Mouse (Mus musculus) kidney, postnatal 10 days (tissue): ENCODE measurements around the gene Palm2.

Experiments
- DNase-seq: peaks from one replicate; pipeline ENCODE4 v3.0.0; 2021; ENCODE audit warnings: mixed read lengths

The Palm2 gene

DNA sequence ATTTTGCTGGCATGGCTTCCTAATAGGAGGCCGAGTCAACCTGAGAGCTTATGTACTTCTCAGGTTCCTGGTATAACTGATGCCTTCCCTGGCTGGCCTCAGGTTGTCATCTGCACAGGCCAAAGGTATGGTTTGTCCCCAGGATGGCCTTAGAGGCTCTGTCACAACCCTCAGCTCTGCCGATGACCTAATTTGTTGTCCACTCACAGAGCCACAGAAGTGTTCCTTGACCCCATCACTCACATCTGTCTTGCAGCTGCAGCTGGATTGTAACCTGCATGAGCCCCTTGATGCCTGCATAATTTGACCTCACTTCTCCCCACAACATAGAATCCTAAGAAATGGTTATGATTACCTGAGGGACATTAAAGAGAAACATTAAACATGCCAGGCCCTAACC, 190.8 kb downstream of the Palm2 start:
- DNase-seq = no peak

DNA sequence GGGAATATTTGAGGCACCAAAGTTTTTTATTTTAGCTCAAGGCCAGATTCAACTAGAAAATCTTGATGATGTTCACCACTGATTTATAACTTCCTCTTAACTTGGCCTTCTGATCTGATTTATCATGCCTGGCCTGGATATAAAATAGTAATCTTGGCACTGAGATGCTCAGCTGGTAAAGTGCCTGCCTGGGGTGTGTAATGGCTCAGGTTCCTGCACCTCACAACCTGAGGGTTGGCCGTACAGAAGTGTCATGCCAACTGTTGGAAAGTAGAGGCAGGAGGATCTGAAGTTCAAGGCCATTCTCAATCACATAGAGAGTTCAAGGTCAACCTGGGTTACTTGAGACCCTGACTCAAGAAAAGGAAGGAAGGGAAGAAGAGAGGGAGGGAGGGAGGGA, 191.3 kb downstream of the Palm2 start:
- no peak for DNase-seq

DNA sequence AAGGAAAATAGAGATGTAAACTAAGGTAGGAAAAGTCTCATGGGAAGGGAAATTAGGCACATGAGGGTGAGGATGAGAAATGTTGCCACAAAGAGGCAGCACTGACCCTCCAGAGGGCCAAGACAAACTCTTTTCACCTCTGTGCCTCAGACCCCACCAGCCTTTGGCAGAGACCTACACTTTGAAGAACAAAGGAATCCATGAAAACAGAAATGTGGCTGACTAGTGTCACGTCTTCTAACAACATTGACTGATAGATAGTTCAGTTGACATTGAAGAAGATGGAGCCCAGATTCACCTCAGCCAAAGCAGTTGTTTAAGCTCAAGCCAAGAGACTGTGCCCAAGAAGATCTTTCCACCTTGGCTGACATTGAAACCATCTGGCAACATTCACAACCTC, 191.7 kb downstream of the Palm2 start:
- DNase-seq = no peak

DNA sequence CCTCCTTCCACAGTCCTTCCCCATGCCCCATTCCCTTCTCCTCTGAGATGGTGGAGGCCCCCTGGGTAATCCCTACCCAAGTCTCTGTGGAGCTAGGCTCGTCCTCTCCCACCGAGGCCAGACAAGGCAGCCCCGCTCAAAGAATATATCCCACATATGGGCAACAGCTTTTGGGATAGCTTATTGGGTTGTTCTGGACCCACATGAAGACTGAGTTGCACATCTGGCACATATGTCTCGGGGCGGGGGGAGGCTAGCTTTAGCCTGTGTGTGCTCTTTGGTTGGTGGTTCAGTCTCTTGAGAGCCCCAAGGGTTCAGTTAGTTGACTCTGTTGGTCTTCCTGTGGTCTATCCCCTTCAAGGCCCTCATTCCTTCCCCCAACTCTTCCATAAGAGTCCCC, 192.9 kb downstream of the Palm2 start:
- no peak for DNase-seq

DNA sequence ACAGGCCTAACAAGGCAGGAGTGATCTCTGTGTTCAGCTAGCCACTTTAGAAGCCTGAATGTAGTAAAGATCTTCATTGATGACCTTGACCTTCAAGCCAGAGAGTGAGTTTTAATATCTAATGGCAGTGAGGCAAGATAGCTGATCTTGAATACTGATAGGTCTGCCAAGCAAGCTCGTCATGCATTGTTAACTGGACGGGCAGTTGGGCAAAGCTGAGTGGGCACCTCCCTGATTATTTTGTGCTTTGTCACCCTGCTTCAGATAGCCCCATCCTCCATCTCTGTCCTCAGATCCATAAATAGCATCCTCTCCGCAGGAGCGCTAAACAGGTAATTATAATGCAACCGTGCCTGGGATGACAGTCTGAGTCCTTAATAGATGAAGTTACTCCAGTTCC, 198.3 kb downstream of the Palm2 start:
- no peak for DNase-seq

DNA sequence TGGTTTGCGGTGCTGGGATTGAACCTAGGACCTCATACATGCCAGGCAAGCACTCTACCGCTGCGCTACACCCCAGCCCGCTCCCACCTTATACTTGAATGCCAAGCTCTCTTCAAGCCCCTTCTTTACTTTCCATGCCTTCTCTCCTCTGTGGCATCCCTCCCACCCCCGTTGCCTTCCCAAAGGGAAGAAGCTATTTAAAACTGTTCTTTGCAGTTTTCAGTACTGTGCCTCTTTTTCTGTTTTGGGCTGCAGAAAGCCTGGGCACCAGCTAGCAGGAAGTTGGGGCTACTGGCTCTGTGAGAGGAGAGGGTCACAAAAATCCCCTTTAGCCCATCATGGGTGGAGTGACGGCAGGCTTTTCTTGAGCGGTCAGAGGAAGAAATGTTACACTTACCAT, 199.0 kb downstream of the Palm2 start:
- DNase-seq = no peak

DNA sequence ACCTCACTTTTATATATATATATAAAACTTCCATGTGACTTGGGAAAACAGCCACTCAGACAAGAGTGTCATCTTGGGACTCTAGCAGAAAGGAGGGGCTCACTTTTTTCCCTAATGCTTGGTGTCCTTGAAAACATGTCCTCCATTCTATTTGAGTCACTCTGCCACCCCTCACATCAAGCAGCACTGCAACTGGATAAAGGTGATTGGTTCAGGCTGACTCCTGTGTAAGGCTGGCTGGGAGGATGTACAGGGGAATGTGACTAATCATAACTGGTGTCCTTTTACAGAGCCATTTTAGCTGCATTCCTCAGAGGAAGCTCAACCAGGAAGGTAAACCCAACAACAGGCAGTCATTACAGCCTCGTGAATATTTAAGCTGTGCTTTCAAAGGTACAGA, 200.9 kb downstream of the Palm2 start:
- DNase-seq = no peak

DNA sequence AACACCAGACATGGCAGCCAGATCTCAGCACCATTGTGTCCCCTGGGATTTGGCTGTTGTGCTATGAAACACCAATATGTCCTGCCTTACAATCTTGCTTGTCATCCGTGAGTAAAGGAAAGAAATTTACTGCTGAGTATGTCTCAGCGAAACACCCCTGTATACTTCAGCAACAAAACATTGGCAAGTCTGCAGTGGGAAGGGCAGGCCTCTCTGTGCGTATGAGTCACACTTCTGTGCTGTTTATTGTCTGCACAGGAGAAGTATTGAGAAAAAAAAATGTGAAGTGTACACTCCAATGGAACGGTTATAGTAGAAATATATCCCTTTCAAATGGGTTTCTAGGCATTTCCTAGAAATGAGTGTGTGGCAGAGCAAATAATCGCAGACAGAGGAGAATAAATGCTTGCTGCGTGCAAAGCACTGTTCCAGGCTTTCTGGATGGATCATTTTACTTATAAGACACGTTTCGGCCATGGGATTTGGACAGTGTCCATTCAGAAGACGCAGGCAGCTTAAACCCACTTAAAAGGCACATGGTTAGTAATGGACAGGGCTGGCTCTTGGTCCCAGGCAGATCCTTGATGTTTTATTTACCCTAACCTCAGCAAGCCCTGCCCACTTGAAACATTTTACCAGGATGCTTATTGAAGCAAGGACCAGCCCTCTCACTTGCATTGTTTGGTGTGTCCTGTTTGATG, 202.9 kb downstream of the Palm2 start:
- DNase-seq = no peak

DNA sequence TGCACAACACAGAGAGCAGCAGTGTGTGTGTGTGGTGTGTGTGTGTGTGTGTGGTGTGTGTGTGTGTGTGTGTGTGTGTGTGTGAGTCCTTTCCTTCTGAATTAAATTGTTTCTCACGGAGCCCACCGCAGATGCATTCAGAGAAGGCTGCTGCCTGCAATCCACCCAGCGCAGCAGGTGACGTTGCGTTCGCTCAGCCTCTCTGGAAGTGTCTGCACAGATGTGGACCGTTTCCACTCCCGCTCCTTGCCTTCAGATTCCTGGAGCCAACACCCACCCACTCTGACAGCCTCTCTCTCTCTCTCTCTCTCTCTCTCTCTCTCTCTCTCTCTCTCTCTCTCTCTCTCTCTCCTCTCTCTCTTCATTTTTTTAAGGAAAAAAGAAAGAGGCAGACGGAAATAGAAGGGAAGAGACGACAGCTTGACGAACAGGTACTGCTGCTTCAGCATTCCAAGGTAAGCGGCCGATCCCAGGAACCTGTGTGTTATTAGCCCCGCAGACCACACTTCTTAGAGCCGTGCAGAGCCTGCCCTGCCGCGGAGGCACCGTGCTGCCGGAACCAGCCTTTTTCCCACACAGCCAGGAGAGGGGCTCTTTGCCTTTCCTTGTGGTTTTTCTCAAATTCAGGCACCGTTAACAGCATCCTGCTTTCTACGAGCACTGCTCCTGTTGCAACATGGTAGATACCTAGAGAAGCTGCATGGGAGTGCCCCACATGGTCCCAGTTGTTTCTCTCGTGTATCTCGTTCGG, 203.8 kb downstream of the Palm2 start:
- peak; percentile 19 for DNase-seq

DNA sequence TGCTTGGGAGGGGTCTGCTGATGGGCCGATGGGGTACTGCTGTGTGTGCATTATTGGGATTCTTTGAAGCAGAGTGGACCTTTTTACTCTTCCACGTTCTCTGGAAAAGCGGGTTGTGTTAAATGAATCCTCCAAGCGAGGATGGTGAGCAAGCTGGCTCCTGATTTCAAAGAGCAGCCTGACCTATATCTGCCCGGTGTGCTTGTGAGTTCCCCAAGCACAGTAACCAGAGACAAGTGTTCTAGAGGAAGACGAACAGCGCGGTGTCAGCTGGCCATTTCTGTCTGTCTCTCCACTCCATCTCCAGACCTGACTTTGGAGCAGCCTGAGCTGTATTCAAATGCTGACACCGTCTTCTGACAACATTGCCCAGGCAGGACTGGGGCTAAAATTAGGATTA, 204.9 kb downstream of the Palm2 start:
- DNase-seq = no peak

DNA sequence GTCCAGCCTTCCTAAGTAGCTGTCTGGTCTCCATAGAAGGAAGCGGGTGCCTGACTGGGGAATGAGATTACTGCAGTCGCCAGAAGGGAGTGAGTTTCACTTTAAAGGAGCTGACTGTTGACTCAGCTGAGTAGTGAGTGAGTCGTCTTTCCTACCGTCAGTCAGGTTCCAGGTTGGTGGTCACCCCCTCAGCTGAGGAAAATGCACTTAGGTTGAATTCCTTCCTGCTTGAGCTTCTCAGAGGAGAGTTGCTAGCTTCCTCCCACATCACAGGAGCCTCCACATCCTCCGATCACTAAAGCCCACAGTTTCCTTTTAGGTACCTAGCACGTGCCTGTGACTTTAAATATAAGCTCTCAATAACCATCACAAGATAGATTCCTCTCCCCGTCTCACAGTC, 206.2 kb downstream of the Palm2 start:
- no peak for DNase-seq

DNA sequence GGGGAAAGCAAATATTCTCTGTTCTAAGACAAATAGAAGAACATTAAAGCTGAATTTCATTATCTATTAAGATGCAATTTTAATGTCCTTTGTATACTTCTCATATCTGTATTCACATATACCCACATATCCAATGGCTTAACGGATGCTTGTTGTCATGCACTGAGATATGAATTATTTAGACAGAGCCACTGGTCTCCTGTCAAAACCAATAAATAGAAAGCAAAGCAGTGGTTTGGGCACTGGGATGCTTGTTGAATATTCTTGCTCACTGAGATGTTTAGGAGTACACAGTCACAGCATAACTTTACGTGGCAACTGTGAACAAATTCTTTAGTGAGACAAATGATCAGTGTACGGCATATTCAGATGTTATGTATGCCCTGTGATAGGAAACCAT, 206.9 kb downstream of the Palm2 start:
- no peak for DNase-seq

DNA sequence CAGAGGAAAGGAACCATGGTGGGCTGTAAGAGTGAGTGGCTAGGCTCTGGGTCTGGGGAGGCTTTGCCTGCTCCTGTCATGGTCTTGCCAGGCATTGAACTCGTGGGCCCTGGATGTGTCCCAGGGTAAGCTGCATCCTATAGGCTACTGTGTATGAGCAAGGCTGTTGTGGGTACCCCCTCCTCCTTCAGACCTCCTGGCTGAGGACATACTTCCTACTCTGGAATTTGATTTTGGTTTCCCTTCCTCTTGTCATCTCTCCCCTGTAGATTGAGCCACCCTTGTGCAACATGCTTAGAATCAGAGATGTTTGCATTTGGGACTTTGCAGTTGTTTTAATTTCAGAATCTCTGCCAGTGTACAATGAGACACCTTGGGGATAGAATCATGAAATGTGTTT, 216.9 kb downstream of the Palm2 start:
- no peak for DNase-seq

DNA sequence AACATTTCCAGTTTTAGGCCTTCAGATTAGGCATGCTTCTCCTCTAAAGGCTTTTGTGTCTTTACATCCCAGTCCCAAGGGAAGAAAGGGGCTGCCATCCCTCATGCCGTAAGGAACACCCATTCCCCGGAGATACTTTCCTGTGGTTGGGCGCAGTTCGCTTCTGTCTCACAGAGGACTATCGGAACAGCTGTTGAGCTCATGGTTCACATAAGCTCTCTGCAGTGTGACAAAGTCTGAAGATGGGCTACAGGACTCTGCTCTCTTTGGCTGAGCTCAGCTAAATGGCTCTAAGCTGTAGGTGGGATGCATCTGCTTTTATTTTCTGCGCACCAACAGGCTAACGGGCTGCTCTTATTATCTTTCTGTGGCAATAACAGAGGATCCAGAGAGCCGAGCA, 217.5 kb downstream of the Palm2 start:
- DNase-seq = no peak

DNA sequence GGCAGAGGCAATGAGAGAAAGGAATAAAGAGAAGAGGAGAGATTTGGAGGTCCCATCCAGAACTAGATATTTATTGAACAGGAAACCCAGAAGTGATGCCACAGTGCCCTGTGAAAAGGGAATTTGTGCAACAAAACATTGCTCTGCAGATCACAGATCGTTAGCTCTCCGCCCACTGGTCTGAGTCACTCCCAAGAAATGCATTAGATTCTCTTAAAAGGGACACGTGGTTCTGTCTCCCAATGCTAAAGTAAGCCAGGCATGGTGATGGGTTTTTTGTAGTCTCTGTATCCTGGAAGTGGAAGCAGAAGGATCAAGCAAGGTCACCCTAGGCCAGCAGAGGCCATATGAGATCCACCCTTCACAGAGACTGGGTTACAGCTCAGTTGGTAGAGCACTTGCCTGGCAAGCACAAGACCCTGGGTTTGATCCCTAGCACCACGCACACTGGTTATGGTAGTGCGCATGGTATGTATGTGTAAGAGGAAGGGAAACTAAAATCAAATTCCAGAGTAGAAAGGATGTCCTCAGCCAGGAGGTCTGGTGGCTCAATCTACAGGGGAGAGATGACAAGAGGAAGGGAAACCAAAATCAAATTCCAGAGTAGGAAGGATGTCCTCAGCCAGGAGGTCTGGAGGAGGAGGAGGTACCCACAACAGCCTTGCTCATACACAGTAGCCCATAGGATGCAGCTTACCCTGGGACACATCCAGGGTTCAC, 218.3 kb downstream of the Palm2 start:
- no peak for DNase-seq

DNA sequence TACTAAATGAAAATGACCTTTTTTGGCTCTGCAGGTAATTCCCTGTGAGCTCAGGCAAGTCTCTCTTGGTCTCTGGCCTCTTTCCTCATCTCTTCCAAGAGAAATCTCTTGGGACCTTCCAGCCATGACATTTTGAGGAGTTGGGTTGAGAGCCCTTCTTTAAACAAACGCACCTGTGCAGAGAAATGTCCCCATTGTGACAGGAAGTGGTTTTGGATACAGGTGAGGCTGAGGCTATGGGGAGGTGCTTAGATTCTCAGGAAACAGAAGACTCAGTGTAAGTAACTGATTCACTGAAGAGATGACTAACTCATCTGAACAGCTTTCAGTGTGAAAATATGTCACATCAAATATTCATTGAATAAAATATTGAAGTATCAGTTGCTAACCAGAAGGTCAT, 221.9 kb downstream of the Palm2 start:
- DNase-seq = no peak

DNA sequence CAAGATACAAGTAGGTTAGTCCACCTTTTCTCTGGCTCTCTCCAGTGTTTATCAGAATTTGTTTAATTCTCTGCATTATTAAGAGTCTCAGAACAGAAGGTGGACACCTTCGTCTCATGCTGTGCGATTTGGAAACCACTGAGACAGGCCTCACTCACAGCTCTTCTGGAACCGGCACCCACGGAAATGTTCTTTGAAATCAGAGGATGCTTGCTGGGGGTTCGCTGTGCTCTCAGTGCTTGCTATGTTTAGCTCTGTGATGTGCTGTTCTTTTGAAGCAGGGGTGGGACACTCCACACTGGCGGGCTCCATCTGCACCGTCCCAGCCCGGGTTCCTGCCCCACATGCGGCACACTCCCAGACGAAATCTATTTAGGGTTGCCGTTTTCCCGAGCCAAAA, 222.3 kb downstream of the Palm2 start:
- DNase-seq = no peak

DNA sequence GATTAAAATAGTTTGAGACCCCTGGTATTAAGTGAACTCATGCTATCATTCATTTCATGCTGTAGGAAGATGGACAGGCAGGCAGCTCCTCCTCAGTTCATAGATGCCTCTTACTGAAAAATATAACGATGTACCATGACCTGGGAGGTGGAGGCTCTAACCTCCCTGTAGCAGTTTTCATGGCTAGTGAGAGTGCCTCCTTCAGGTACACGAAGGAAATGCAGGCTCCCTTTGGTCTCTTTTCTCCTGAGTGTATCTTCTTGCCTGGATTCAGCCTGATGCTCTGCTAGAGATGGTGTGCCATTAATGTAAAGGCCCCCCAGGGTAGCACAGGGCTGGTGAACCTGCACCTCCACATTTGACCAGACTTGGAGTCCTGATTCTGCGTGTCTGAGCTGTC, 222.8 kb downstream of the Palm2 start:
- DNase-seq = no peak

DNA sequence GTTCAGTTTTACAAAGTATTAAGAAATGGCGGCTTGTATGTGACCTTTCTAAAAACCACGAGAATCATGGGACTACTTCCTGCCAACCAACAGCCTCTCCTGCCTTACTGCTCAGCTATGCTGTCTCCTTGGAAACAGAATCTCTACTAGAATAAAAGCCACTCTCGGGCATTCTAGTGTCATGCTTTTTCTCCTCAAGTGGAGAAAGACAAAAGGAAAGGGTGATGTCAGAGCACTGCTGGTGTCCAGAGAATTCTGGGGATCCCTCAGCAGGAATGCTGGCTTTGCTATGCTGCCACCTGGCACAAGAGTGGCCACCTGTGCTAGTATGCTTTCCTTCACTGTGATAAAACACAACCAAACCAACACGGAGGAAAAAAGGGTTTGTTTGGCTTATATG, 226.4 kb downstream of the Palm2 start:
- DNase-seq = no peak

DNA sequence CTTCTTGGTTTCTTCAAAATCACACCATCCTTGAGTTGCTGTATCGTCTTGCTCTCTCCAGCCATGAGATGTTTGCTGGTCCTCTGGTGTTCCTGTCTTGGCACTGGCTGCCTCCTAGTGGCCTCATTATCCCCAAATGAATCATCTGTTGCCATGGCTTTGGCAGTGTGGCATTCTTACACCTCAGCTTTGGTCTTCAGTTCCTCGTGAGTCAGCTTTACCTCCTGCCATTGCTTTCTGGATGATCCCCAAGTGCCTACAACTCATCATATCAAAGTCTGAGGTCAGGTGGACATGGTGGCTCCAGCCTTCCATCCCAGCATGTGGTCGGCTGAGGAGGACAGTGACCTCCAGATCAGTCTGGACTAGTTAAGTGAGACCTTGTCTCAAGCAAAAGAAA, 232.1 kb downstream of the Palm2 start:
- no peak for DNase-seq

DNA sequence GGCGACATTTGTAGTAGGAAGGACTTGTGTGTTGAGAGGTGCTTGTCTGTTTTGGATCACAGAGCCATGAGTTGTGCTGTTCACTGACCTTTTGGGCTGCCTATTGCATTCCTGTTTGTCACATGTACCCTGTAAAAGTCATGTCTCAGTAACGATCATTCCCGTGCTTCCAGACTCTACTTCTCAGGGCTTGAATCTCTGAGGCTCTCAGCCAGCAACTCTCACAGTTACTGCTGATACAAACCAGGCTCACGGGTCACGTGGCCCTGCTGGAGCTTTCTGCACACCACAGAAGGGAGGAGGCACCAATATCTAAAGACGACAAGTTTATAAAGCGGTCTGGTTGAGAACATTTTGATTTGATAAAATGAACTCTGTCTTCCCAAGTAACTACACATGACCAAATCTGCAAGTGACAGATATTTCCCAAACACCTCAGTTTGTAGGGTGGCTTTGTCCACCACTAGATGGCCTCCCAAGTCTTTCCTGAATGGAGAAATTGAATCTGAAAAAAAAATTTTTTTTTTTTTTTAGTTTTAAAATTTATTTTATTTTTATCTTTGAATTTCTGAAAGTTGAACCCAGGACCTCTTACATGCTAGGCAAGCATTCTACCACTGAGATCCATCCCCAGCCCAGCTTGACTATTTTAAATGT, 236.9 kb downstream of the Palm2 start:
- peak; percentile 59 for DNase-seq

DNA sequence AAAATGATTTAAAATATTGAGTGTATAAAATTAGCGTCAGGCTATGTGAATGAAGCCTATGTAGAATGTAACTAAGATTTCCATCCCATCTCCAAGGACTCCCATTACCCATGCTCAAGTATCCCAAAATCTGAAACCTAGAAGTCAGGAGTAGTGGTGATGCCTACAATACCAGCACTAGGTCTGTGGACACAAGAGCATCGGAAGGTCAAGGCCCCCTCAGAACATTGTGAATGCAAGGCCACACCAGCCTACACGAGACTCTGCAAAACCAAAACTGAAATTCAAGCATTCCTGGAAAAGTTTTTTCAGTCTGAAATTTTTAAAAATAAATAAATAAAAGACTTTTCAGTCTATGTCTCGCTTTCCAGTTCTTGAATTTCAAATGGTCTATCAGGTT, 238.5 kb downstream of the Palm2 start:
- DNase-seq = no peak
